Mouse (Mus musculus) inflammation-experienced regulatory T-cells, adult 16 weeks (primary cell): ENCODE results near the gene Gm47959. TPM values are rescaled to one million over a fixed set of nuclear protein-coding genes. Genes with fewer than 3 reads are reported as not detected.

ENCODE experiments used
- polyA plus RNA-seq: library from polyadenylated mRNA; unstranded; fragments of 100-300 nt; shearing (Covaris generic); gene quantifications from one replicate; pipeline ENCODE4 v1.2.1, GENCODE M21; 2017

Gene Gm47959
- not detected for polyA plus RNA-seq

DNA sequence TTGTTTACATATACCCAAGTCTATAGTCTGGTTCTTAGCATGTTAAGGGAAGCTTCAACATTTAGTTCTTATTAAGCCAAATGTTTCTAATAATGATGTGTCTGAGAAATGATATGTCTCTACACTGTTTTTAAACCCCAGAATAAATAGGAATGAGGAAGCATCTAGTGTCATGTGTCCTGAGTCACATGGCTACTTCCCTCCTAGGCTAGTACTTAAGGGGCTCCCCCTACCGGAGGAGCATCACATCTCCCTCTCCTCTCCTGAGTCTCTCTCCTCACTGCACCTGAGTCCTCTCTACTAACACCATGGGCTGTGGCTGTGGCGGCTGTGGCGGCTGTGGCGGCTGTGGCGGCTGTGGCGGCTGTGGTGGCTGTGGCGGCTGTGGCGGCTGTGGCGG is at the start of gene Gm47959:
TSS of gene Gm47959 (plus strand) at position 243 of the 400 bp plus-strand sequence.

GRCm38 (mm10) chr1:82955913-82956312 is 44.4 kb upstream of the Gm47959 start, which contains the start of gene Gm7544:
Gene Gm7544 (minus strand): TSS chr1:82956013.

GRCm38 (mm10) chr1:82959870-82960385 is 40.4 kb upstream of the Gm47959 start, which contains the start of gene Gm47955:
Gene Gm47955 (plus strand): TSS chr1:82960286.

DNA sequence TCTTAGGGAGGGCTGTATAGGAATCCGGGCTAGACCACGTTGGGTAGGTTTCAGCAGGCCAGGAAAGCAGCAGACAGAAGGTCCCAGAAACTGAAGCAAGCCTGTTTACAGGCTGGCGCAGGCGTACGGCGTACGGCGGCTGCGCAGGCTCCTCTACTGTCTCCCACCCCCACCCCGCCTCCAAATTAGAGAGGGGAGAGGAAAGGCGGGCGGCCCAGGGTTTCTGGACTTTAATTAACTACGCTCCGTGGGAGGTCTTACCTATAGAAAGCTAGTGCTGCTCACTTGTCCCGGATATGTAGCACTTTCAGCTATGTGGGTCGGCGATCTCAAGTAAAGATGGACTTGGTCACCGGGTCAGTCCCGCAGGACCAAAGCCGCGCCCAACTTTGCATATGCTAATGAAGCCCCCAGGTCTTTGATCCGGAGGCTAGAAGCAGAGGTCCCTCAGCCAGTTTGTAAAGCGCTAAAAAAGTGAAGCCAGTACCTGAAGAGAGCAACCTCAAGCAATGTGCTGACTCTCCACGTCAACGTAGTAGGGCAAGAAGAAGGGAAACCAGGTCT is 37.8 kb downstream of the Gm47959 start, which contains the start of gene Slc19a3:
TSS of gene Slc19a3 (minus strand) at position 340 of the 564 bp plus-strand sequence.

GRCm38 (mm10) chr1:83042380-83042779 is 42.0 kb downstream of the Gm47959 start, which contains the start of gene Krtap28-10:
Gene Krtap28-10 (minus strand): TSS chr1:83042480.

GRCm38 (mm10) chr1:83044882-83045427 is 44.6 kb downstream of the Gm47959 start, which contains the start of gene Gm47969:
Gene Gm47969 (plus strand): TSS chr1:83044932.

Other genes with a start within 250 kb of the Gm47959 start
- 0.32 TPM for gene Tm4sf20, start 232.1 kb upstream of the Gm47959 start, polyA plus RNA-seq
- gene Gm47791, start 229.3 kb upstream of the Gm47959 start, polyA plus RNA-seq = not detected
- gene Agfg1, start 161.1 kb upstream of the Gm47959 start, polyA plus RNA-seq = 26.3 TPM
- 0.37 TPM for gene A030005L19Rik, start 87.2 kb upstream of the Gm47959 start, polyA plus RNA-seq
- not detected for gene A030014E15Rik, start 75.6 kb upstream of the Gm47959 start, polyA plus RNA-seq
- not detected for gene Gm6217, start 69.1 kb upstream of the Gm47959 start, polyA plus RNA-seq
- not detected for gene A030003K21Rik, start 57.2 kb upstream of the Gm47959 start, polyA plus RNA-seq
- not detected for gene Gm7544, start 44.5 kb upstream of the Gm47959 start, polyA plus RNA-seq
- gene Gm47955, start 40.3 kb upstream of the Gm47959 start, polyA plus RNA-seq = not detected
- gene Slc19a3, start 37.9 kb downstream of the Gm47959 start, polyA plus RNA-seq = not detected
- gene Krtap28-10, start 41.9 kb downstream of the Gm47959 start, polyA plus RNA-seq = not detected
- not detected for gene Gm47969, start 44.4 kb downstream of the Gm47959 start, polyA plus RNA-seq
- gene A030005K14Rik, start 58.8 kb downstream of the Gm47959 start, polyA plus RNA-seq = not detected
- not detected for gene Krtap28-13, start 60.4 kb downstream of the Gm47959 start, polyA plus RNA-seq
- 1.3 TPM for gene Ccl20, start 116.2 kb downstream of the Gm47959 start, polyA plus RNA-seq
- gene Daw1, start 159.2 kb downstream of the Gm47959 start, polyA plus RNA-seq = 0.17 TPM